Mouse (Mus musculus): Measurements from ENCODE around the gene Polr3gl. TPM values are rescaled to one million over a fixed set of nuclear protein-coding genes. Genes with fewer than 3 reads are reported as not detected.

The Polr3gl gene
- polyA plus RNA-seq, 1 experiment from 2014 or later, result 33.6 TPM

DNA sequence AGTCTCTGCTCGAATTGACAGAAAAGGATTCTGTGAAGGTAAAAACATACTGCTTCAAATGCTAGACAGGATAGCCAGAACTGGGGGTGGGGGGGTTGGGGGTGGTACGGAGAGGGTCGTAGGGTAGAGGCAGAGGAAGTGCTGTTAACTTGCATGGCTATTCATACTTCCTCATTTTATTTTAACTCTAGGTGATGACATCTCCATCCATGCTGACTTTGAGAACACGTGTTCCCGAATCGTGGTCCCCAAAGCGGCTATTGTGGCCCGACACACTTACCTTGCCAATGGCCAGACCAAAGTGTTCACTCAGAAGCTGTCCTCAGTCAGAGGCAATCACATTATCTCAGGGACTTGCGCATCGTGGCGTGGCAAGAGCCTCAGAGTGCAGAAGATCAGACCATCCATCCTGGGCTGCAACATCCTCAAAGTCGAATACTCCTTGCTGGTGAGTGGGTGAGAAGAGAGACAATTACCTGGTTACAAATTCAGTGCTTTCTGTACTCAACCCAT, 34.5 kb downstream of the Polr3gl start:
- in situ Hi-C loops (cut with MboI; ENCODE audit: low pct_unique_long_range_greater_than_20kb), result no loop called here
- ATAC-seq (no peak), DNase-seq (ENCODE audit: low read depth, low spot score) (no peak)
- ChIA-PET CTCF (interaction anchor here (0.9 to 1.1 kb wide), 2 partner anchors 17 to 137 kb away, joined by 3 read pairs; partner anchors contain the start of genes Gm16253 and Pias3), POLR2A (interaction anchor here (2.3 to 4.7 kb wide), 3 partner anchors 15 to 21 kb away, joined by 11 to 34 read pairs (median 15); partner anchors contain the start of gene Gm16253)
- no peak for TF ChIP-seq CTCF (IDR thresholded peaks at IDR 0.05)
- H3K27me3 ChIP-seq, result no peaks in the 10 kb centered on the region

GRCm38 (mm10) chr3:96558668-96559196, 35.2 kb downstream of the Polr3gl start:
- no peak for TF ChIP-seq CTCF (IDR thresholded peaks at IDR 0.05)
- ChIA-PET CTCF (interaction anchor here (0.9 to 20.5 kb wide), 2 partner anchors 12 to 20 kb away, joined by 3 to 312 read pairs; partner anchors contain the start of gene Gm16253), POLR2A (interaction anchor here (0.7 to 5.0 kb wide), 9 partner anchors 11 to 456 kb away, joined by 3 to 44 read pairs (median 6); partner anchors contain the start of genes Gm16253, Lix1l and Polr3gl)
- in situ Hi-C loops (cut with MboI; ENCODE audit: low pct_unique_long_range_greater_than_20kb), result no loop called here
- no peak for ATAC-seq
- H3K27me3 ChIP-seq, result no peaks in the 10 kb centered on the region
- DNase-seq (ENCODE audit: low read depth, low spot score), result no peak

DNA sequence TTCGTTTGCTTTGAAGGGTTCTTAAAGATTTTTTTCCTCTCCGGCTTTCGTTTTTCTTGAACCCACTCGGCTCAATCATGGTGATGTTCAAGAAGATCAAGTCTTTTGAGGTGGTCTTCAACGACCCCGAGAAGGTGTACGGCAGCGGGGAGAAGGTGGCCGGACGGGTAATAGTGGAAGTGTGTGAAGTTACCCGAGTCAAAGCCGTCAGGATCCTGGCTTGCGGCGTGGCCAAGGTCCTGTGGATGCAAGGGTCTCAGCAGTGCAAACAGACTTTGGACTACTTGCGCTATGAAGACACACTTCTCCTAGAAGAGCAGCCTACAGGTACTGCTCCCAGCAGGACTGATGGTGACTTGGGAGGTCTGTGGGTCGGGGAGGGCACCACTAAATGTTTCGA, 35.8 kb downstream of the Polr3gl start:
- DNase-seq (ENCODE audit: low read depth, low spot score), result no peak
- no peak for TF ChIP-seq CTCF (IDR thresholded peaks at IDR 0.05)
- H3K27me3 ChIP-seq, result no peaks in the 10 kb centered on the region
- ChIA-PET POLR2A (interaction anchor here (0.7 to 5.0 kb wide), 13 partner anchors 8 to 455 kb away, joined by 3 to 44 read pairs (median 5); partner anchors contain the start of genes Gm16253, Lix1l and Polr3gl), CTCF (interaction anchor here (0.9 to 20.5 kb wide), 2 partner anchors 11 to 20 kb away, joined by 3 to 312 read pairs; partner anchors contain the start of gene Gm16253)
- in situ Hi-C loops (cut with MboI; ENCODE audit: low pct_unique_long_range_greater_than_20kb), result no loop called here
- ATAC-seq, result no peak

- peak; percentile 97 for DNase-seq (ENCODE audit: low read depth, low spot score)
- ATAC-seq, result peak; percentile 95
- no peak for TF ChIP-seq CTCF (IDR thresholded peaks at IDR 0.05)
- no peaks in the 10 kb centered on the region for H3K27me3 ChIP-seq
- in situ Hi-C loops (cut with MboI; ENCODE audit: low pct_unique_long_range_greater_than_20kb), result no loop called here
- ChIA-PET POLR2A (interaction anchor here (0.8 to 5.0 kb wide), 12 partner anchors 9 to 115 kb away, joined by 3 to 44 read pairs (median 5); partner anchors contain the start of genes Gm16253, Lix1l and Polr3gl), CTCF (interaction anchor here (20.5 kb wide), 1 partner anchor 21 kb away, joined by 312 read pairs; the partner anchor contains the start of gene Gm16253)
Observed at GRCm38 (mm10) chr3:96557694-96558093, 36.3 kb downstream of the Polr3gl start, which contains the start of gene Txnip. TSS of gene Txnip (plus strand) at chr3:96557957.

- no peak for TF ChIP-seq CTCF (IDR thresholded peaks at IDR 0.05)
- in situ Hi-C loops (cut with MboI; ENCODE audit: low pct_unique_long_range_greater_than_20kb), result no loop called here
- POLR2A ChIA-PET, result interaction anchor here (0.8 to 5.0 kb wide), 8 partner anchors 12 to 116 kb away, joined by 3 to 44 read pairs (median 6); partner anchors contain the start of genes Gm16253 and Lix1l
- DNase-seq (ENCODE audit: low read depth, low spot score), result no peak
- CTCF ChIA-PET, result interaction anchor here (1.3 to 20.5 kb wide), 2 partner anchors 15 to 21 kb away, joined by 6 to 312 read pairs; partner anchors contain the start of gene Gm16253
- ATAC-seq, result no peak
- no peaks in the 10 kb centered on the region for H3K27me3 ChIP-seq
Observed at GRCm38 (mm10) chr3:96556651-96557635, 37.0 kb downstream of the Polr3gl start.

GRCm38 (mm10) chr3:96555999-96556614, 37.9 kb downstream of the Polr3gl start:
- in situ Hi-C loops (cut with MboI; ENCODE audit: low pct_unique_long_range_greater_than_20kb), result no loop called here
- no peaks in the 10 kb centered on the region for H3K27me3 ChIP-seq
- no peak for TF ChIP-seq CTCF (IDR thresholded peaks at IDR 0.05)
- ChIA-PET CTCF (interaction anchor here (1.3 to 20.5 kb wide), 2 partner anchors 14 to 22 kb away, joined by 6 to 312 read pairs; partner anchors contain the start of gene Gm16253), POLR2A (interaction anchor here (1.7 to 5.0 kb wide), 3 partner anchors 21 to 56 kb away, joined by 5 to 44 read pairs (median 9); partner anchors contain the start of genes Gm16253 and Lix1l)
- no peak for ATAC-seq
- no peak for DNase-seq (ENCODE audit: low read depth, low spot score)

DNA sequence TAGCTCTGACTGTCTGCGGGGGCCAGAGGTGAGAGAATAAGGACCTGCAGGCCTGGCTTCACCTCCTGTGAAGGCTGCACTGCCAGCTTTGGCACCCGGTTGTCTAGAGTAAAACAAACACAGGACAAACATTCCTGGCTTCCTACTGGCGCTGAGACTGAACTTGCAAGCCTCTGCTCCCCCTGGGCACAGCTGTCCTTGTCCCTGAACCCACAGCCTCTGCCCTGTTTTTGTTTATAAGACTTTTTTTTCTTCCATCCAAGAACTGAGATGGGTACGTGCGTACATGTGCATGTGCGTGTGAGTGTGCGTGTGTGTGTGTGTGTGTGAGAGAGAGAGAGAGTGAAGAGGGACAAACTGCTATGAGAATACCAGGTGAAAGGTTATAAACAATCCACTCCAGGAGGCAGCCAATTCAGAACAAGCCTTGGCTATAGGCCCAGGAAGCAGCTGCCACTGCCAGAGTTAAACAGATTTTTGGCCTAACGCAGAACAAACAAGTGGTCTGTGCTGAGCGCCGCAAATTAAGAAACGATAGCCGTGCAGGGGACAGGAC, 38.9 kb downstream of the Polr3gl start:
- in situ Hi-C loops (cut with MboI; ENCODE audit: low pct_unique_long_range_greater_than_20kb), result no loop called here
- ChIA-PET POLR2A (interaction anchor here (5.0 kb wide), 1 partner anchor 22 kb away, joined by 44 read pairs; the partner anchor contains the start of gene Gm16253), CTCF (interaction anchor here (1.2 to 20.5 kb wide), 3 partner anchors 23 to 108 kb away, joined by 3 to 312 read pairs (median 3); partner anchors contain the start of gene Gm16253)
- ATAC-seq (no peak), DNase-seq (ENCODE audit: low read depth, low spot score) (no peak)
- no peaks in the 10 kb centered on the region for H3K27me3 ChIP-seq
- no peak for TF ChIP-seq CTCF (IDR thresholded peaks at IDR 0.05)

DNA sequence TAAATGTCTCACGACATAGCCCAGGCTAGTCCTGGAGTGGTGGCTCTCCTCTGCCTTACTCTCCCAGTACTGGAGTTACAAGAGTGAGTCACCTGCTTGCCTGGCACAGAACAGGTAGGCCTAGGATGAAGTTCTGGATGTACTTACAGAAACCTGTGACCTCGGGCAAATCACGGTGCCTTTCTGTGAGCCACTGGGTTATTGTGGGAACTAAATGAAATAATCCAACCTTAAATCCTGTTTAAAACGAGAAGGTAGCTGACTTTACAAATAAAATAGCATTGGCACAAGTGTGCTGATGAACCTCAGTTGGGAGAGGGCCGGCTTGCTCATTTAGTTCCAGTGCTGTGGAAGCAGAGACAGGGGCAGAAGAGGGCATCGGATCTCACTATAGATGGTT, 39.7 kb downstream of the Polr3gl start:
- DNase-seq (ENCODE audit: low read depth, low spot score), result no peak
- H3K27me3 ChIP-seq, result no peaks in the 10 kb centered on the region
- no peak for ATAC-seq
- CTCF ChIA-PET, result interaction anchor here (0.9 to 20.5 kb wide), 4 partner anchors 10 to 109 kb away, joined by 3 to 312 read pairs (median 3); partner anchors contain the start of gene Gm16253
- POLR2A ChIA-PET, result interaction anchor here (5.0 kb wide), 1 partner anchor 22 kb away, joined by 44 read pairs; the partner anchor contains the start of gene Gm16253
- TF ChIP-seq CTCF (IDR thresholded peaks at IDR 0.05), result no peak
- in situ Hi-C loops (cut with MboI; ENCODE audit: low pct_unique_long_range_greater_than_20kb), result no loop called here

DNA sequence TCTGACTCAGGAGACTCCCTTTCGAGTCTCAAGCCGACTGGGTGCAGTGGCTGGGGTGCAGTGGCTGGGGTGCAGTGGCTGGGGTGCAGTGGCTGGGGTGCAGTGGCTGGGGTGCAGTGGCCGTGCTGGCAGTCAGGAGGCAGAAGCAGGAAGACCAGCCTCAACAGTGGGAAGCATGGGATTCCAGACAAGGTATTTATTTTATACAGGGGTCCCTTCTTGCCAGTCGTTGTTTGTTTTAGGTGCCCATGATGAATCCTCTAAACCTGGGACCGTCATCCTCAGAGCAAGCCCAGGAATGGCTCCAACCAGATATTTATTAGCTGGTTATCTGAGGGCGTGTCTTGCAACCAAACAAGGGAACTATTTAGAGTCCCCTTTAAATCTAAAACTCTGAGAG, 40.4 kb downstream of the Polr3gl start:
- in situ Hi-C loops (cut with MboI; ENCODE audit: low pct_unique_long_range_greater_than_20kb), result no loop called here
- TF ChIP-seq CTCF (IDR thresholded peaks at IDR 0.05), result no peak
- H3K27me3 ChIP-seq, result no peaks in the 10 kb centered on the region
- DNase-seq (ENCODE audit: low read depth, low spot score), result no peak
- no peak for ATAC-seq
- ChIA-PET CTCF (interaction anchor here (0.9 to 20.5 kb wide), 5 partner anchors 11 to 86 kb away, joined by 3 to 312 read pairs (median 16); partner anchors contain the start of gene Gm16253), POLR2A (no interaction called here)
